ENCODE assay signal across 8 mouse cellular contexts in genomic region chr7:97085291-97085690, GRCm38 (mm10). TPM values are rescaled to one million over a fixed set of nuclear protein-coding genes. Genes with fewer than 3 reads are reported as not detected.
DNase-seq lines count a peak whose midpoint lies in the region.

No protein-coding gene starts in this region.

- intact Hi-C loops in heart, postnatal 36 days (cut with DNase I) = no loop called here

- peak; percentile 7 for DNase-seq in heart, postnatal 4 days
- no peak for DNase-seq in heart, postnatal 36 days
- DNase-seq in thymus, postnatal 0 days (ENCODE audit: low spot score) = peak; percentile 39
- no peak for DNase-seq in thymus, adult 18-20 months
- peak; percentile 53 for DNase-seq in c-Kit-positive CD71-negative TER-119-negative erythroid progenitor cells, embryonic 14.5 days (ENCODE audit: low read depth)
- peak; percentile 77 for DNase-seq in splenic B cell, adult 2 months (ENCODE audit: low read depth, low spot score)
- DNase-seq in Muller cell, postnatal 12 days (ENCODE audit: inconsistent ontology term) = no peak
- DNase-seq in layer of hippocampus, adult 9-11 months = no peak

- no peaks in the 10 kb centered on the region; the same call in 1 of the 2 replicates for H3K27me3 ChIP-seq in splenic B cell, adult 2 months (ENCODE audit: control insufficient read depth, insufficient read depth, low read length, poor library complexity, severe bottlenecking)

- no peaks in the 10 kb centered on the region for H3K36me3 ChIP-seq in splenic B cell, adult 2 months (ENCODE audit: control insufficient read depth, insufficient read depth, low read length, poor library complexity, severe bottlenecking)

RNA-seq across cellular contexts. Expression of gene Gab2, which starts 3.9 kb away (rescaled TPM):
- total RNA-seq in heart, postnatal 4 days (2021) = 10 to 100 TPM; 26.6 to 27.4 TPM
- 10 to 100 TPM; 19.6 to 19.9 TPM for total RNA-seq in heart, postnatal 36 days (2021)
- 1.2 and 1.4 TPM in 2 replicates for polyA plus RNA-seq in thymus, postnatal 0 days (2015; fragmentation: Nextera tagmentation; extraction: Ambion mirVana)

Comparison
In these comparisons a context has a peak if more than half of its experiments do, and no peak if none do; other contexts are left out.
1. DNase-seq: peak in heart, postnatal 4 days (single experiment), thymus, postnatal 0 days (single experiment), c-Kit-positive CD71-negative TER-119-negative erythroid progenitor cells, embryonic 14.5 days (single experiment) and splenic B cell, adult 2 months (single experiment); none in heart, postnatal 36 days (0 of 2), thymus, adult 18-20 months (0 of 2), Muller cell, postnatal 12 days (single experiment) and layer of hippocampus, adult 9-11 months (single experiment).